Mouse (Mus musculus): ENCODE data around the gene Pxmp4.

GRCm38 (mm10) chr2:154642005-154642459 lies 38.5 kb upstream of the Pxmp4 start:
- TF ChIP-seq CTCF (IDR thresholded peaks at IDR 0.05; ENCODE audit: insufficient read depth, low read length) (no peak), POLR2A (IDR thresholded peaks at IDR 0.05; ENCODE audit: borderline replicate concordance, extremely low read depth, low read depth, low read length) (no peak)

All from lung, adult 2 months (tissue).